Mouse (Mus musculus): ENCODE results near the gene Klhl42.

DNA sequence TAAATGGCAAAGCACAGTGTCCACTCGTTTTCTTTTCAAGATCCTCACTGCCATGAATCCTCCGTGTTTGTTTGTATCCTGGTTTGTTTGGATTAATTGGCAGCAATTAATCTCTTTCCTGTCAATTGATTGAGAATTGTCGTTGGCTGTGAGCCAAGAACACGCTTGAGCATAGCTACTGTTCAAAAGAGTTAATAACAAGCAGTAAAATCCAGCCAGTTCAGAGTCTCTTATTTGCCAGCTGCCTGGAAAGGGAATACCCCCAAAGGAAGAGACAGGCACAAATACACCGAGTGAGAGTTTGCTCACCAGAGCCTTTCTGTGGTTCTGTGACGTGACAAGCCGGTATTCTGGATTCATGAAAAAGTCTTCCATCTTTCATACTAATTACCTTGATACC is 29.1 kb upstream of the Klhl42 start:
- TF ChIP-seq CTCF (IDR thresholded peaks at IDR 0.05; ENCODE audit: insufficient read depth, low read depth, low read length) (no peak), POLR2A (IDR thresholded peaks at IDR 0.05; ENCODE audit: insufficient read depth, low read depth, low read length) (no peak)

Data from olfactory bulb, adult 2 months (tissue).